Mouse (Mus musculus) heart, embryonic 13.5 days (tissue): Measurements from ENCODE around the gene Tox4. TPM values are rescaled to one million over a fixed set of nuclear protein-coding genes. Genes with fewer than 3 reads are reported as not detected.

Experiments
- ATAC-seq: fragments of 200-750 bp; cut with Nextera tagmentation; 2 replicates; pipeline ENCODE4 v1.8.0; 2017; ENCODE audit warnings: moderate TSS enrichment; ENCODE audit not compliant: insufficient number of reproducible peaks, low FRiP score, low TSS enrichment; ENCODE audit errors: extremely low read depth
- H3K27ac ChIP-seq: fragments of 300-500 bp; sonication (generic); replicated peaks from 2 replicates; pipeline ENCODE4 v1.5.1; 2015; ENCODE audit warnings: moderate library complexity, mild to moderate bottlenecking, inconsistent platforms
- H3K27me3 ChIP-seq: fragments of 300-500 bp; sonication (generic); replicated peaks from 2 replicates; pipeline ENCODE4 v1.6.1; 2015; ENCODE audit warnings: mild to moderate bottlenecking, inconsistent platforms
- H3K36me3 ChIP-seq: fragments of 300-500 bp; sonication (generic); 2 replicates; pipeline ENCODE4 v1.6.1; 2015; ENCODE audit warnings: mild to moderate bottlenecking, inconsistent platforms
- H3K4me1 ChIP-seq: fragments of 300-500 bp; sonication (generic); 2 replicates; pipeline ENCODE4 v1.6.1; 2015; ENCODE audit warnings: inconsistent platforms
- H3K4me2 ChIP-seq: fragments of 300-500 bp; sonication (generic); 2 replicates; pipeline ENCODE4 v1.6.1; 2015; ENCODE audit warnings: inconsistent platforms, mild to moderate bottlenecking, moderate library complexity
- H3K4me3 ChIP-seq: fragments of 300-500 bp; sonication (generic); 2 replicates; pipeline ENCODE4 v1.5.1; 2015; ENCODE audit warnings: moderate library complexity, mild to moderate bottlenecking, inconsistent platforms
- H3K9ac ChIP-seq: fragments of 300-500 bp; sonication (generic); 2 replicates; pipeline ENCODE4 v1.6.1; 2015; ENCODE audit warnings: inconsistent platforms, mild to moderate bottlenecking, moderate library complexity
- H3K9me3 ChIP-seq: fragments of 300-500 bp; sonication (generic); 2 replicates; pipeline ENCODE4 v1.6.1; 2016; ENCODE audit warnings: inconsistent platforms
- WGBS: fragments of 180-500 bp; shearing (Covaris S2); methylation state at CpG from one replicate; pipeline ENCODE4 v1.1.7; 2015; ENCODE audit warnings: mixed read lengths; 5-methylcytosine and 5-hydroxymethylcytosine counted together
- polyA plus RNA-seq: library from polyadenylated mRNA; unstranded; fragments of >200 nt; fragmentation: Nextera tagmentation; extraction: Ambion mirVana; gene quantifications from 2 replicates; pipeline ENCODE4 v1.2.1, GENCODE M21; 2015

Tox4 gene
- 32.6 and 40.4 TPM in 2 replicates for polyA plus RNA-seq

GRCm38 (mm10) chr14:52278932-52279746 lies at the start of gene Tox4, which contains the start of gene Rab2b:
Gene Tox4 (plus strand): TSS chr14:52279146.
Gene Rab2b (minus strand): TSS chr14:52279545.
- Histone ChIP-seq H3K4me2 (peak within 1 kb of the TSS; percentile 82), H3K36me3 (peaks cover 21% of the 10 kb centered on the region), H3K27me3 (no peaks in the 10 kb centered on the region), H3K9ac (peak within 1 kb of the TSS; percentile 94), H3K4me3 (peak within 1 kb of the TSS; percentile 86), H3K4me1 (peaks cover 26% of the 10 kb centered on the region), H3K9me3 (no peaks in the 10 kb centered on the region), H3K27ac (peak within 1 kb of the TSS; percentile 89)
- peak; percentile 91 for ATAC-seq
- WGBS, result under 1% methylated on average over 65 of the region's 66 CpGs

DNA sequence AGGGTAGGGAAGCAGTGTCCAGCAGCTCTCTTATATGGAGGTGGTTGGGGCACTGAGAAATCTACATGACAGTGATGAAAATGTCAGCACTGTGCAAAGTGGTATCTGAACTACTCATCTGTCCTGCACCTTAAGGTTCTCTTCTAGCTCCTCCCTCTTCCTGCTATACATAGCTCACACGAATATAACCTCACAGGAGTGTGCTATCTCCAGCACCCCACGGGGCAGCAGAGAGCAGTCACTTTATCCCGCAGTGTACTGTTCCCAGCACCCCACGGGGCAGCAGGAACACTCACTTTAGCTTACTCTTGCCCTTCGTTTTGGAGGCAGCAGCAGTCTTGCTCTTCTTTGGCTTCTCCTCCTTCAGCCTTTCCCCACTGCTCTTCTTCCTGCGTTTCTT lies 46.7 kb upstream of the Tox4 start:
- ATAC-seq, result no peak
- H3K27ac ChIP-seq, result no peak overlapping the region
- no peak overlapping the region for H3K4me2 ChIP-seq
- H3K4me3 ChIP-seq, result no peak overlapping the region
- no peaks in the 10 kb centered on the region for H3K9me3 ChIP-seq
- no peaks in the 10 kb centered on the region for H3K4me1 ChIP-seq
- peaks cover 98% of the 10 kb centered on the region for H3K36me3 ChIP-seq
- no peak overlapping the region for H3K9ac ChIP-seq
- no peaks in the 10 kb centered on the region for H3K27me3 ChIP-seq
- WGBS, result 87% methylated on average over 6 of the region's 6 CpGs

DNA sequence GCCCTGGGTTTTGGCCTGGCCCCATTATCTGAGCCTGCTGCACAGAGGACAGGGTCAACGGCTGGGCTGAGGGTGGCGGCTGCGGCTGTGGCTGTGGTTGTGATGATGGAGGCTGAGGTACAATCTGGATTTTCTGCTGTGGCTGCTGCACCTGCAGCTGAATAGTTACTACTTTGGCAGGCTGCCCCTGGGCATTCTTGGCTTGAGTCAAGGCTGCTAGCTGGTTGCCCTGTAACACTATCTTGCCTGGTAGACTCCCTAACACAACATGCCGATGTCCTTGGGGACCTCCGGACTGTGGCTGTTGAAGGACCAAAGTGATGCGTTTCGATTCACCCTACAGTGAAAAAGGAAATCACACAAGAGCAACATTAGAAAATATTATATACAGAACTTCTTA lies 43.8 kb upstream of the Tox4 start:
- Histone ChIP-seq H3K9ac (no peak overlapping the region), H3K27ac (no peak overlapping the region), H3K4me1 (no peaks in the 10 kb centered on the region), H3K36me3 (peaks cover 86% of the 10 kb centered on the region), H3K4me2 (no peak overlapping the region), H3K4me3 (no peak overlapping the region), H3K9me3 (no peaks in the 10 kb centered on the region), H3K27me3 (no peaks in the 10 kb centered on the region)
- ATAC-seq, result no peak
- WGBS, result 86% methylated on average over 7 of the region's 7 CpGs

- Histone ChIP-seq H3K27ac (no peak overlapping the region), H3K4me3 (no peak overlapping the region), H3K9me3 (no peaks in the 10 kb centered on the region), H3K27me3 (no peaks in the 10 kb centered on the region), H3K9ac (no peak overlapping the region), H3K4me2 (no peak overlapping the region), H3K4me1 (no peaks in the 10 kb centered on the region), H3K36me3 (peaks cover 75% of the 10 kb centered on the region)
- WGBS, result 95% methylated on average over 1 of the region's 1 CpGs
- ATAC-seq, result no peak
Measured at GRCm38 (mm10) chr14:52236216-52236615, 42.7 kb upstream of the Tox4 start.

DNA sequence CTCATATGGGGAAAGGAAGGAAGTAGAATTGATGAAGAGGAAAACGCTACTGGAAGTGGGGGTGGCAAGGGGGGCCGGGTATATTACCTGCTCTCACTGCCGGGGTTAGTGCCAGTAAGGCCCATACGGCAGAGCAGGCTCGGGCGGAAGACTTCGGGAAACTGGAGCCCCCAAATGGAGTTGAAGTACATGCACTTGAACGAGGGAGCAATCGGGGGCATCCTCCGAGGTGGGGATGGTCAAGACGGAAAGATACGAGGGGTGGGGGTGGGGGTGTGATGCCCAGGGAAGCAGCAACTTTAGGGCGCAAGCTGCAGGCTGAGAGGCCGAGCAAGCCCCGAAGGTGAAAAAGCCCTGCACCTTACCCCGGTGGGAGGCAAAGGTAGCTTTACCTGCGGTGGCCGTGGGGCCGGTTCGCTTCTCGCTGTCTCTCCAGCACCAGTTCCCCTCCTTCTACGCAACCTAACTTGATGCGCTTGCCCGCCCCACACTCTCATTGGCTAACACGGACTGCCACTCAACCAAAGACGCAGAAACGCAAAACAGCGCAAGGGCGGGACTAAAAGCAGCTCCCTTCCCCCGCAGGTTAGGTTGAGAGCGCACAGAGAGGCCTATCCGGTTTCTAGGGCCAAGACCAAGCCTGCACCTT lies 34.8 kb upstream of the Tox4 start:
- Histone ChIP-seq H3K27ac (peak overlapping the region; percentile 78), H3K36me3 (peaks cover 5% of the 10 kb centered on the region), H3K4me2 (peak overlapping the region; percentile 91), H3K9me3 (no peaks in the 10 kb centered on the region), H3K4me3 (peak overlapping the region; percentile 89), H3K4me1 (peaks cover 41% of the 10 kb centered on the region), H3K27me3 (no peaks in the 10 kb centered on the region), H3K9ac (peak overlapping the region; percentile 91)
- peak; percentile 97 for ATAC-seq
- 1% methylated on average over 32 of the region's 32 CpGs for WGBS

DNA sequence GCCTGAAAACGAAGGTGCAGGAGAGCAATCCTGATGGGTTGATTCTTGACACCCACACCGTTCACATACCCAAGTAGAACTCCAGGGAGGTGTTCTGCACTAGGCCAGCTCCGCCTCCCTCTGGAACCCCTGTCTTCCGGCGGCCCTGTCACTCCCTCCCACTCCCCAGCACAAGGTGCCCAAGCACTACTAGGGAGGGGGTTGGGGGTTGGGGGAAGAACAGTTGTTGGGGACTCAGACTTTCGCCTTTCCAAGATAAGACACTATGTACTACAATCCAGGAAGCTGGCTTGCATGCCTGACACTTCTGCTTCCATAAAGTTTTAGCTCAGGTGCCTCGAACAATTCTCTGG lies 34.3 kb upstream of the Tox4 start:
- Histone ChIP-seq H3K4me1 (peaks cover 41% of the 10 kb centered on the region), H3K27ac (peak overlapping the region; percentile 78), H3K9me3 (no peaks in the 10 kb centered on the region), H3K36me3 (peaks cover 1% of the 10 kb centered on the region), H3K4me2 (peak overlapping the region; percentile 91), H3K9ac (peak overlapping the region; percentile 91), H3K27me3 (no peaks in the 10 kb centered on the region), H3K4me3 (peak overlapping the region; percentile 89)
- WGBS, result 10% methylated on average over 7 of the region's 7 CpGs
- ATAC-seq, result no peak; the same call in 1 of the 2 replicates

GRCm38 (mm10) chr14:52246129-52246528 lies 32.8 kb upstream of the Tox4 start:
- Histone ChIP-seq H3K4me1 (peaks cover 41% of the 10 kb centered on the region), H3K27ac (no peak overlapping the region), H3K9me3 (no peaks in the 10 kb centered on the region), H3K27me3 (no peaks in the 10 kb centered on the region), H3K9ac (no peak overlapping the region), H3K4me2 (no peak overlapping the region), H3K36me3 (peaks cover 5% of the 10 kb centered on the region), H3K4me3 (no peak overlapping the region)
- 68% methylated on average over 4 of the region's 4 CpGs for WGBS
- ATAC-seq, result no peak

- H3K4me3 ChIP-seq, result peak overlapping the region; percentile 94
- H3K27ac ChIP-seq, result peak overlapping the region; percentile 93
- H3K36me3 ChIP-seq, result peaks cover 6% of the 10 kb centered on the region; the same call in 1 of the 2 replicates
- H3K9me3 ChIP-seq, result no peaks in the 10 kb centered on the region
- no peak for ATAC-seq
- H3K9ac ChIP-seq, result peak overlapping the region; percentile 95
- H3K27me3 ChIP-seq, result no peaks in the 10 kb centered on the region
- H3K4me2 ChIP-seq, result peak overlapping the region; percentile 74
- H3K4me1 ChIP-seq, result peaks cover 18% of the 10 kb centered on the region
- 7% methylated on average over 18 of the region's 18 CpGs for WGBS
Measured at GRCm38 (mm10) chr14:52256311-52257175, 22.4 kb upstream of the Tox4 start.

GRCm38 (mm10) chr14:52257484-52258213 lies 21.3 kb upstream of the Tox4 start, which contains the start of gene Chd8:
Gene Chd8 (minus strand): TSS chr14:52257780.
- peak; percentile 100 for ATAC-seq
- Histone ChIP-seq H3K36me3 (peaks cover 14% of the 10 kb centered on the region), H3K4me3 (peak within 1 kb of the TSS; percentile 94), H3K4me1 (peaks cover 18% of the 10 kb centered on the region), H3K27ac (peak within 1 kb of the TSS; percentile 93), H3K9ac (peak within 1 kb of the TSS; percentile 95), H3K9me3 (no peaks in the 10 kb centered on the region), H3K4me2 (peak within 1 kb of the TSS; percentile 74), H3K27me3 (no peaks in the 10 kb centered on the region)
- WGBS, result under 1% methylated on average over 54 of the region's 54 CpGs

GRCm38 (mm10) chr14:52272781-52273180 lies 6.2 kb upstream of the Tox4 start:
- ATAC-seq, result no peak
- H3K27ac ChIP-seq, result no peak overlapping the region
- 51% methylated on average over 3 of the region's 3 CpGs for WGBS
- no peaks in the 10 kb centered on the region for H3K9me3 ChIP-seq
- no peak overlapping the region for H3K4me3 ChIP-seq
- no peak overlapping the region for H3K9ac ChIP-seq
- peaks cover 48% of the 10 kb centered on the region for H3K36me3 ChIP-seq
- no peaks in the 10 kb centered on the region for H3K27me3 ChIP-seq
- H3K4me2 ChIP-seq, result no peak overlapping the region
- no peaks in the 10 kb centered on the region for H3K4me1 ChIP-seq
